Mouse (Mus musculus) heart, adult 2 months (tissue): Measurements from ENCODE around the gene Rspo4. TPM values are rescaled to one million over a fixed set of nuclear protein-coding genes. Genes with fewer than 3 reads are reported as not detected.

ENCODE experiments used
- DNase-seq, 2 experiments: peaks; one replicate each; pipeline ENCODE4 v3.0.0; 2021
- H3K27ac ChIP-seq: fragments of 200-600 bp; 2 replicates; pipeline ENCODE4 v1.8.1; 2022
- H3K27me3 ChIP-seq: fragments of 200-500 bp; 2 replicates; pipeline ENCODE4 v1.6.1; 2012; ENCODE audit warnings: mild to moderate bottlenecking, low read length, inconsistent platforms, mixed read lengths; ENCODE audit not compliant: control insufficient read depth, insufficient read depth
- H3K36me3 ChIP-seq: fragments of 200-500 bp; 2 replicates; pipeline ENCODE4 v1.6.1; 2012; ENCODE audit warnings: low read length, inconsistent platforms; ENCODE audit not compliant: control insufficient read depth, insufficient read depth
- H3K4me1 ChIP-seq: fragments of 200-500 bp; 2 replicates; pipeline ENCODE4 v1.6.1; 2011; ENCODE audit warnings: low read length; ENCODE audit not compliant: control insufficient read depth, insufficient read depth
- H3K4me3 ChIP-seq: fragments of 200-600 bp; 2 replicates; pipeline ENCODE4 v1.8.1; 2022
- H3K79me2 ChIP-seq: fragments of 200-500 bp; replicated peaks from 2 replicates; pipeline ENCODE4 v1.6.1; 2012; ENCODE audit warnings: mild to moderate bottlenecking, inconsistent platforms, low read length, moderate library complexity, mixed read lengths; ENCODE audit not compliant: control insufficient read depth, insufficient read depth
- H3K9ac ChIP-seq: fragments of 200-500 bp; 2 replicates; pipeline ENCODE4 v1.6.1; 2012; ENCODE audit warnings: low read depth, mild to moderate bottlenecking, control low read depth, inconsistent platforms, low read length, mixed read lengths
- CTCF ChIP-seq: fragments of 200-600 bp; IDR thresholded peaks from 2 replicates; pipeline ENCODE4 v1.8.1; 2022; ENCODE audit warnings: antibody characterized with exemption, mild to moderate bottlenecking, moderate library complexity
- EP300 ChIP-seq: fragments of 200-500 bp; IDR thresholded peaks from 2 replicates; pipeline ENCODE4 v1.6.1; 2011; ENCODE audit warnings: low read depth, low read length, control low read depth; ENCODE audit not compliant: insufficient read depth
- POLR2A ChIP-seq: fragments of 200-500 bp; IDR thresholded peaks from 2 replicates; pipeline ENCODE4 v1.6.1; 2011; ENCODE audit warnings: mild to moderate bottlenecking, low read depth, low read length, control low read depth; ENCODE audit not compliant: insufficient read depth
- WGBS: fragments of 180-500 bp; shearing (Covaris S2); methylation state at CpG from one replicate; pipeline ENCODE4 v1.1.7; 2018; 5-methylcytosine and 5-hydroxymethylcytosine counted together
- intact Hi-C: fragments of 180-260 bp; cut with DNase I; formaldehyde crosslinking; loops from one replicate; pipeline ENCODE4 v1.15.1; 2025
- polyA plus RNA-seq: library from polyadenylated mRNA; depleted of rRNA; stranded (reverse); fragments of >200 nt; gene quantifications from 2 replicates; pipeline ENCODE4 v1.2.3, GENCODE M21; 2012
- total RNA-seq, 2 experiments: library from RNA; stranded (reverse); gene quantifications; 2 replicates each; pipeline ENCODE4 v1.2.3; 2021

Gene Rspo4
- total and polyA plus RNA-seq, 3 experiments = not detected

GRCm38 (mm10) chr2:151874551-151874950 lies 31.8 kb downstream of the Rspo4 start:
- H3K27ac ChIP-seq = no peak overlapping the region
- no peak overlapping the region for H3K4me3 ChIP-seq
- no peak overlapping the region for H3K9ac ChIP-seq
- H3K4me1 ChIP-seq = no peaks in the 10 kb centered on the region; the same call in 1 of the 2 replicates
- no peaks in the 10 kb centered on the region for H3K79me2 ChIP-seq
- intact Hi-C loops = no loop called here
- H3K36me3 ChIP-seq = no peaks in the 10 kb centered on the region
- no peak for DNase-seq
- TF ChIP-seq CTCF = peak; percentile 55
- no peak for TF ChIP-seq EP300
- no peaks in the 10 kb centered on the region for H3K27me3 ChIP-seq

- no peaks in the 10 kb centered on the region for H3K27me3 ChIP-seq
- no peak overlapping the region for H3K9ac ChIP-seq
- H3K79me2 ChIP-seq = no peaks in the 10 kb centered on the region
- H3K27ac ChIP-seq = no peak overlapping the region
- no peaks in the 10 kb centered on the region for H3K36me3 ChIP-seq
- TF ChIP-seq POLR2A = no peak
- TF ChIP-seq CTCF = peak; percentile 93
- H3K4me3 ChIP-seq = no peak overlapping the region
- DNase-seq = peak; percentile 39 to 51
- WGBS = 12% methylated on average over 8 of the region's 8 CpGs
- intact Hi-C loops = loop anchor here (1.0 to 5.0 kb wide), 2 partner anchors 61 to 118 kb away; no protein-coding TSS in a partner anchor
- H3K4me1 ChIP-seq = no peaks in the 10 kb centered on the region; the same call in 1 of the 2 replicates
Observed at GRCm38 (mm10) chr2:151876012-151876485, 33.3 kb downstream of the Rspo4 start.

- no peak overlapping the region for H3K9ac ChIP-seq
- no peak for DNase-seq
- H3K27me3 ChIP-seq = no peaks in the 10 kb centered on the region
- no peaks in the 10 kb centered on the region for H3K79me2 ChIP-seq
- H3K36me3 ChIP-seq = no peaks in the 10 kb centered on the region
- 70% methylated on average over 3 of the region's 3 CpGs for WGBS
- TF ChIP-seq EP300 = no peak
- TF ChIP-seq CTCF = no peak
- TF ChIP-seq POLR2A = no peak
- intact Hi-C loops = loop anchor here (5.0 kb wide), 1 partner anchor 59 kb away; no protein-coding TSS in a partner anchor
- no peaks in the 10 kb centered on the region; the same call in 1 of the 2 replicates for H3K4me1 ChIP-seq
- no peak overlapping the region for H3K27ac ChIP-seq
- no peak overlapping the region for H3K4me3 ChIP-seq
Observed at GRCm38 (mm10) chr2:151878645-151879044, 35.9 kb downstream of the Rspo4 start.

- Histone ChIP-seq H3K4me1 (no peaks in the 10 kb centered on the region; the same call in 1 of the 2 replicates), H3K27ac (no peak overlapping the region), H3K4me3 (no peak overlapping the region), H3K27me3 (no peaks in the 10 kb centered on the region), H3K79me2 (no peaks in the 10 kb centered on the region), H3K36me3 (no peaks in the 10 kb centered on the region), H3K9ac (no peak overlapping the region)
- TF ChIP-seq CTCF (no peak), EP300 (no peak), POLR2A (no peak)
- DNase-seq = no peak
- intact Hi-C loops = loop anchor here (5.0 kb wide), 1 partner anchor 58 kb away; no protein-coding TSS in a partner anchor
- 50% methylated on average over 2 of the region's 2 CpGs for WGBS
Observed at GRCm38 (mm10) chr2:151879760-151880159, 37.0 kb downstream of the Rspo4 start.

GRCm38 (mm10) chr2:151891031-151891430 lies 48.3 kb downstream of the Rspo4 start:
- Histone ChIP-seq H3K27me3 (no peaks in the 10 kb centered on the region), H3K4me3 (no peak overlapping the region), H3K4me1 (no peaks in the 10 kb centered on the region), H3K36me3 (no peaks in the 10 kb centered on the region), H3K9ac (no peak overlapping the region), H3K27ac (no peak overlapping the region), H3K79me2 (no peaks in the 10 kb centered on the region)
- TF ChIP-seq POLR2A = no peak
- no peak for TF ChIP-seq EP300
- no peak for TF ChIP-seq CTCF
- intact Hi-C loops = no loop called here
- 44% methylated on average over 6 of the region's 6 CpGs for WGBS
- no peak for DNase-seq

- Histone ChIP-seq H3K27me3 (no peaks in the 10 kb centered on the region), H3K9ac (no peak overlapping the region), H3K36me3 (no peaks in the 10 kb centered on the region), H3K79me2 (no peaks in the 10 kb centered on the region), H3K4me1 (no peaks in the 10 kb centered on the region), H3K4me3 (no peak overlapping the region), H3K27ac (no peak overlapping the region)
- WGBS = 31% methylated on average over 15 of the region's 15 CpGs
- intact Hi-C loops = no loop called here
- DNase-seq = no peak
- no peak for TF ChIP-seq CTCF
Observed at GRCm38 (mm10) chr2:151893122-151893774, 50.5 kb downstream of the Rspo4 start.
